Mouse (Mus musculus): Measurements from ENCODE around the gene Prph.
A peak's percentile ranks its signal among the peaks of the same experiment; 100 is the strongest.
"Not testable (repeated sequence)": the region's sequence is repeated elsewhere in the genome, so short reads cannot be mapped to it uniquely, and the experiment has no call there.

Gene Prph

GRCm38 (mm10) chr15:99033498-99034270, 21.3 kb upstream of the Prph start:
- no peak for DNase-seq (ENCODE audit: low spot score)

GRCm38 (mm10) chr15:99035431-99035830, 19.5 kb upstream of the Prph start:
- no peak for DNase-seq (ENCODE audit: low spot score)

- DNase-seq (ENCODE audit: low spot score), result no peak
Measured at GRCm38 (mm10) chr15:99036249-99036905, 18.6 kb upstream of the Prph start.

GRCm38 (mm10) chr15:99038025-99038424, 16.9 kb upstream of the Prph start:
- DNase-seq (ENCODE audit: low spot score), result no peak

GRCm38 (mm10) chr15:99038797-99039196, 16.2 kb upstream of the Prph start:
- no peak for DNase-seq (ENCODE audit: low spot score)

- DNase-seq (ENCODE audit: low spot score), result no peak
Measured at GRCm38 (mm10) chr15:99039306-99039705, 15.7 kb upstream of the Prph start.

- no peak for DNase-seq (ENCODE audit: low spot score)
Measured at GRCm38 (mm10) chr15:99039996-99040919, 14.7 kb upstream of the Prph start.

- no peak for DNase-seq (ENCODE audit: low spot score)
Measured at GRCm38 (mm10) chr15:99040920-99041856, 13.8 kb upstream of the Prph start.

GRCm38 (mm10) chr15:99042334-99042733, 12.6 kb upstream of the Prph start:
- no peak for DNase-seq (ENCODE audit: low spot score)

GRCm38 (mm10) chr15:99044854-99045253, 10.1 kb upstream of the Prph start:
- no peak for DNase-seq (ENCODE audit: low spot score)

- not testable (repeated sequence) for DNase-seq (ENCODE audit: low spot score)
Measured at GRCm38 (mm10) chr15:99045734-99046133, 9.2 kb upstream of the Prph start.

GRCm38 (mm10) chr15:99049473-99050253, 5.3 kb upstream of the Prph start:
- DNase-seq (ENCODE audit: low spot score), result peak; percentile 26

GRCm38 (mm10) chr15:99053373-99053772, 1.6 kb upstream of the Prph start:
- no peak for DNase-seq (ENCODE audit: low spot score)

- peak; percentile 23 for DNase-seq (ENCODE audit: low spot score)
Measured at GRCm38 (mm10) chr15:99055511-99055961, 562 bp downstream of the Prph start.

- peak; percentile 26 for DNase-seq (ENCODE audit: low spot score)
Measured at GRCm38 (mm10) chr15:99056332-99056731, 1.4 kb downstream of the Prph start.

- no peak for DNase-seq (ENCODE audit: low spot score)
Measured at GRCm38 (mm10) chr15:99065557-99066165, 10.7 kb downstream of the Prph start.

- no peak for DNase-seq (ENCODE audit: low spot score)
Measured at GRCm38 (mm10) chr15:99071988-99072387, 17.0 kb downstream of the Prph start.

- DNase-seq (ENCODE audit: low spot score), result no peak
Measured at GRCm38 (mm10) chr15:99074019-99074599, 19.1 kb downstream of the Prph start, which contains the start of gene Troap. Troap (plus strand) TSS chr15:99074575.

GRCm38 (mm10) chr15:99074600-99075333, 19.8 kb downstream of the Prph start:
- DNase-seq (ENCODE audit: low spot score), result peak; percentile 93
